Mouse (Mus musculus) kidney, adult 9 months (tissue): ENCODE data around the gene Dnase1l3.

ENCODE experiments used
- DNase-seq: peaks from one replicate; pipeline ENCODE4 v3.0.0; 2022

Dnase1l3 gene

GRCm38 (mm10) chr14:7994271-7994767 is at the start of gene Dnase1l3:
Dnase1l3 (minus strand) TSS chr14:7994573.
- DNase-seq, result peak; percentile 62

- DNase-seq, result no peak
Observed at GRCm38 (mm10) chr14:8042577-8042976, 48.2 kb upstream of the Dnase1l3 start.

- DNase-seq, result no peak
Observed at GRCm38 (mm10) chr14:8042120-8042519, 47.7 kb upstream of the Dnase1l3 start.

GRCm38 (mm10) chr14:8040911-8041678 is 46.7 kb upstream of the Dnase1l3 start:
- no peak for DNase-seq

- no peak for DNase-seq
Observed at GRCm38 (mm10) chr14:8040179-8040578, 45.8 kb upstream of the Dnase1l3 start.

- peak; percentile 91 for DNase-seq
Observed at GRCm38 (mm10) chr14:8038791-8039448, 44.5 kb upstream of the Dnase1l3 start.

GRCm38 (mm10) chr14:8038150-8038549 is 43.8 kb upstream of the Dnase1l3 start:
- DNase-seq, result no peak

GRCm38 (mm10) chr14:8036406-8036805 is 42.0 kb upstream of the Dnase1l3 start:
- peak; percentile 30 for DNase-seq

- no peak for DNase-seq
Observed at GRCm38 (mm10) chr14:8035951-8036350, 41.6 kb upstream of the Dnase1l3 start.

GRCm38 (mm10) chr14:8034561-8034960 is 40.2 kb upstream of the Dnase1l3 start:
- DNase-seq, result no peak

GRCm38 (mm10) chr14:8032087-8032944 is 37.9 kb upstream of the Dnase1l3 start:
- DNase-seq, result no peak

GRCm38 (mm10) chr14:8030535-8030934 is 36.2 kb upstream of the Dnase1l3 start:
- DNase-seq, result peak; percentile 68

GRCm38 (mm10) chr14:8029752-8030151 is 35.4 kb upstream of the Dnase1l3 start:
- DNase-seq, result no peak

- DNase-seq, result no peak
Observed at GRCm38 (mm10) chr14:8028086-8028485, 33.7 kb upstream of the Dnase1l3 start.

- no peak for DNase-seq
Observed at GRCm38 (mm10) chr14:8026769-8027531, 32.6 kb upstream of the Dnase1l3 start.

- DNase-seq, result no peak
Observed at GRCm38 (mm10) chr14:8024936-8025335, 30.6 kb upstream of the Dnase1l3 start.

- DNase-seq, result no peak
Observed at GRCm38 (mm10) chr14:8024469-8024868, 30.1 kb upstream of the Dnase1l3 start.

- DNase-seq, result no peak
Observed at GRCm38 (mm10) chr14:8020546-8020945, 26.2 kb upstream of the Dnase1l3 start.

GRCm38 (mm10) chr14:8020011-8020410 is 25.6 kb upstream of the Dnase1l3 start:
- no peak for DNase-seq

GRCm38 (mm10) chr14:8016951-8017350 is 22.6 kb upstream of the Dnase1l3 start:
- no peak for DNase-seq

GRCm38 (mm10) chr14:8016276-8016675 is 21.9 kb upstream of the Dnase1l3 start:
- peak; percentile 61 for DNase-seq

GRCm38 (mm10) chr14:8015756-8016155 is 21.4 kb upstream of the Dnase1l3 start:
- no peak for DNase-seq
